8 mouse cellular contexts compared by ENCODE assay signal in genomic region chr8:77724046-77724930, GRCm38 (mm10). TPM values are rescaled to one million over a fixed set of nuclear protein-coding genes. Genes with fewer than 3 reads are reported as not detected.
A peak's percentile ranks its signal among the peaks of the same experiment; 100 is the strongest.
DNase-seq lines count a peak whose midpoint lies in the region; ATAC-seq lines count a peak whose summit lies in the region.

Ednra (minus strand) TSS chr8:77724464.

- H3K4me3 ChIP-seq in embryonic facial prominence, embryonic 14.5 days (ENCODE audit: low read depth, low read length): peak within 1 kb of the TSS; percentile 61
- H3K4me3 ChIP-seq in heart, embryonic 12.5 days: peak within 1 kb of the TSS; percentile 76
- H3K4me3 ChIP-seq in kidney, embryonic 15.5 days (replicated peaks): peak within 1 kb of the TSS; percentile 66
- H3K4me3 ChIP-seq in liver, embryonic 15.5 days (replicated peaks): peak within 1 kb of the TSS; percentile 44
- H3K4me3 ChIP-seq in neural tube, embryonic 14.5 days (ENCODE audit: low read depth, low read length): peak within 1 kb of the TSS; percentile 36

- 1% methylated on average over 17 of the region's 27 CpGs for WGBS in embryonic facial prominence, embryonic 14.5 days
- under 1% methylated on average over 27 of the region's 27 CpGs for WGBS in heart, embryonic 12.5 days
- 1% methylated on average over 27 of the region's 27 CpGs for whole genome bisulfite sequencing in kidney, embryonic 15.5 days
- 4% methylated on average over 27 of the region's 27 CpGs for WGBS in liver, embryonic 15.5 days (ENCODE audit: insufficient replicate concordance)
- WGBS in neural tube, embryonic 14.5 days: 2% methylated on average over 27 of the region's 27 CpGs

- peak within 1 kb of the TSS; percentile 82 for H3K9ac ChIP-seq in embryonic facial prominence, embryonic 14.5 days (ENCODE audit: low read depth, low read length)
- peak within 1 kb of the TSS; percentile 90 for H3K9ac ChIP-seq in heart, embryonic 12.5 days
- H3K9ac ChIP-seq in kidney, embryonic 15.5 days: peak within 1 kb of the TSS; percentile 71
- no peak within 1 kb of the TSS for H3K9ac ChIP-seq in liver, embryonic 15.5 days
- peak within 1 kb of the TSS; percentile 47 for H3K9ac ChIP-seq in neural tube, embryonic 14.5 days (replicated peaks; ENCODE audit: low read depth, low read length)

- no peaks in the 10 kb centered on the region for H3K9me3 ChIP-seq in embryonic facial prominence, embryonic 14.5 days (ENCODE audit: control insufficient read depth, low read length)
- no peaks in the 10 kb centered on the region for H3K9me3 ChIP-seq in heart, embryonic 12.5 days (replicated peaks)
- H3K9me3 ChIP-seq in kidney, embryonic 15.5 days (replicated peaks): no peaks in the 10 kb centered on the region
- H3K9me3 ChIP-seq in liver, embryonic 15.5 days (replicated peaks): no peaks in the 10 kb centered on the region
- H3K9me3 ChIP-seq in neural tube, embryonic 14.5 days (ENCODE audit: control insufficient read depth, low read length): no peaks in the 10 kb centered on the region

- H3K27ac ChIP-seq in embryonic facial prominence, embryonic 14.5 days (replicated peaks; ENCODE audit: low read depth, low read length): peak within 1 kb of the TSS; percentile 94
- peak within 1 kb of the TSS; percentile 98 for H3K27ac ChIP-seq in heart, embryonic 12.5 days (ENCODE audit: poor library complexity, severe bottlenecking)
- peak within 1 kb of the TSS; percentile 98 for H3K27ac ChIP-seq in kidney, embryonic 15.5 days
- H3K27ac ChIP-seq in liver, embryonic 15.5 days (replicated peaks): peak within 1 kb of the TSS; percentile 11; the same call in 1 of the 2 replicates
- H3K27ac ChIP-seq in neural tube, embryonic 14.5 days (ENCODE audit: low read depth, low read length): peak within 1 kb of the TSS; percentile 58

- no peaks in the 10 kb centered on the region for H3K27me3 ChIP-seq in embryonic facial prominence, embryonic 14.5 days (replicated peaks; ENCODE audit: control insufficient read depth, insufficient read depth, low read length)
- H3K27me3 ChIP-seq in heart, embryonic 12.5 days (replicated peaks): no peaks in the 10 kb centered on the region
- no peaks in the 10 kb centered on the region for H3K27me3 ChIP-seq in kidney, embryonic 15.5 days
- no peaks in the 10 kb centered on the region for H3K27me3 ChIP-seq in liver, embryonic 15.5 days
- H3K27me3 ChIP-seq in neural tube, embryonic 14.5 days (ENCODE audit: control insufficient read depth, insufficient read depth, low read length): peaks cover 4% of the 10 kb centered on the region; the same call in 1 of the 2 replicates

- peaks cover 19% of the 10 kb centered on the region for H3K4me1 ChIP-seq in embryonic facial prominence, embryonic 14.5 days (ENCODE audit: control insufficient read depth, insufficient read depth, low read length)
- H3K4me1 ChIP-seq in heart, embryonic 12.5 days (replicated peaks): peaks cover 37% of the 10 kb centered on the region
- peaks cover 19% of the 10 kb centered on the region for H3K4me1 ChIP-seq in kidney, embryonic 15.5 days
- H3K4me1 ChIP-seq in liver, embryonic 15.5 days (replicated peaks): peaks cover 9% of the 10 kb centered on the region
- no peaks in the 10 kb centered on the region for H3K4me1 ChIP-seq in neural tube, embryonic 14.5 days (ENCODE audit: control insufficient read depth, insufficient read depth, low read length)

- H3K4me2 ChIP-seq in embryonic facial prominence, embryonic 14.5 days (ENCODE audit: low read depth, low read length): peak within 1 kb of the TSS; percentile 51
- peak within 1 kb of the TSS; percentile 74 for H3K4me2 ChIP-seq in heart, embryonic 12.5 days
- peak within 1 kb of the TSS; percentile 77 for H3K4me2 ChIP-seq in kidney, embryonic 15.5 days
- peak within 1 kb of the TSS; percentile 61 for H3K4me2 ChIP-seq in liver, embryonic 15.5 days
- peak within 1 kb of the TSS; percentile 78 for H3K4me2 ChIP-seq in neural tube, embryonic 14.5 days (ENCODE audit: low read depth, low read length)

- peak; percentile 91 for ATAC-seq in embryonic facial prominence, embryonic 14.5 days (ENCODE audit: low read depth)
- peak; percentile 85 for ATAC-seq in heart, embryonic 12.5 days (ENCODE audit: insufficient number of reproducible peaks, low FRiP score)
- ATAC-seq in kidney, embryonic 15.5 days (replicated peaks; ENCODE audit: low FRiP score): peak; percentile 93
- ATAC-seq in liver, embryonic 15.5 days (ENCODE audit: insufficient read depth): peak; percentile 15; the same call in 1 of the 2 replicates
- ATAC-seq in neural tube, embryonic 14.5 days (ENCODE audit: low read depth): peak; percentile 86
- ATAC-seq in inflammation-experienced regulatory T-cells, adult 6 months: no peak

- peak; percentile 8 for DNase-seq in layer of hippocampus, adult 11-12 months (ENCODE audit: low spot score)
- no peak for DNase-seq in layer of hippocampus, adult 9-10 months (ENCODE audit: low spot score)
- peak; percentile 89 for DNase-seq in embryonic facial prominence, embryonic 14.5 days (ENCODE audit: low spot score)

- H3K36me3 ChIP-seq in embryonic facial prominence, embryonic 14.5 days (ENCODE audit: control insufficient read depth, insufficient read depth, low read length): peaks cover 10% of the 10 kb centered on the region
- peaks cover 5% of the 10 kb centered on the region for H3K36me3 ChIP-seq in heart, embryonic 12.5 days
- H3K36me3 ChIP-seq in kidney, embryonic 15.5 days: peaks cover 9% of the 10 kb centered on the region
- no peaks in the 10 kb centered on the region for H3K36me3 ChIP-seq in liver, embryonic 15.5 days (replicated peaks)
- H3K36me3 ChIP-seq in neural tube, embryonic 14.5 days (ENCODE audit: control insufficient read depth, insufficient read depth, low read length): no peaks in the 10 kb centered on the region

RNA-seq across cellular contexts. Expression of gene Ednra, which starts in this region (rescaled TPM):
- polyA plus RNA-seq in embryonic facial prominence, embryonic 14.5 days (2014; fragmentation: Nextera tagmentation; extraction: Ambion mirVana): 28.7 and 35.1 TPM in 2 replicates
- 42.0 and 45.6 TPM in 2 replicates for polyA plus RNA-seq in heart, embryonic 12.5 days (2016; fragmentation: Nextera tagmentation; extraction: Ambion mirVana)
- polyA plus RNA-seq in kidney, embryonic 15.5 days (2015; fragmentation: Nextera tagmentation; extraction: Ambion mirVana): 27.8 and 30.5 TPM in 2 replicates
- 3.0 TPM in 2 replicates for polyA plus RNA-seq in liver, embryonic 15.5 days (2015; fragmentation: Nextera tagmentation; extraction: Ambion mirVana)
- 7.0 and 10.7 TPM in 2 replicates for polyA plus RNA-seq in neural tube, embryonic 14.5 days (2014; fragmentation: Nextera tagmentation; extraction: Ambion mirVana)
- polyA plus RNA-seq in inflammation-experienced regulatory T-cells, adult 6 months (2017; shearing (Covaris generic)): not detected

Comparison
In these comparisons a context has a peak if more than half of its experiments do, and no peak if none do; other contexts are left out.
1. H3K27ac ChIP-seq: peak in every context shown above with its lines; median percentile 98 in heart, embryonic 12.5 days; 98 in kidney, embryonic 15.5 days; 94 in embryonic facial prominence, embryonic 14.5 days; 58 in neural tube, embryonic 14.5 days; 11 in liver, embryonic 15.5 days.